Mouse (Mus musculus) liver, embryonic 15.5 days (tissue): Measurements from ENCODE around the gene Tpd52l1. TPM values are rescaled to one million over a fixed set of nuclear protein-coding genes. Genes with fewer than 3 reads are reported as not detected.
A peak's percentile ranks its signal among the peaks of the same experiment; 100 is the strongest.

Experiments
- ATAC-seq: fragments of 200-750 bp; cut with Nextera tagmentation; 2 replicates; pipeline ENCODE4 v1.8.0; 2017; ENCODE audit warnings: moderate number of reproducible peaks, mild to moderate bottlenecking, moderate library complexity; ENCODE audit not compliant: insufficient read depth
- H3K27ac ChIP-seq: fragments of 300-500 bp; sonication (generic); replicated peaks from 2 replicates; pipeline ENCODE4 v1.5.1; 2015; ENCODE audit warnings: mild to moderate bottlenecking, inconsistent platforms
- H3K27me3 ChIP-seq: fragments of 300-500 bp; sonication (generic); 2 replicates; pipeline ENCODE4 v1.6.1; 2015; ENCODE audit warnings: mild to moderate bottlenecking, inconsistent platforms
- H3K36me3 ChIP-seq: fragments of 300-500 bp; sonication (generic); replicated peaks from 2 replicates; pipeline ENCODE4 v1.6.1; 2015; ENCODE audit warnings: moderate library complexity, mild to moderate bottlenecking, inconsistent platforms
- H3K4me1 ChIP-seq: fragments of 300-500 bp; sonication (generic); replicated peaks from 2 replicates; pipeline ENCODE4 v1.6.1; 2015; ENCODE audit warnings: inconsistent platforms
- H3K4me2 ChIP-seq: fragments of 300-500 bp; sonication (generic); 2 replicates; pipeline ENCODE4 v1.6.1; 2015; ENCODE audit warnings: moderate library complexity, mild to moderate bottlenecking, inconsistent platforms
- H3K4me3 ChIP-seq: fragments of 300-500 bp; sonication (generic); replicated peaks from 2 replicates; pipeline ENCODE4 v1.5.1; 2015; ENCODE audit warnings: mild to moderate bottlenecking, inconsistent platforms
- H3K9ac ChIP-seq: fragments of 300-500 bp; sonication (generic); 2 replicates; pipeline ENCODE4 v1.6.1; 2015; ENCODE audit warnings: moderate library complexity, mild to moderate bottlenecking, inconsistent platforms
- H3K9me3 ChIP-seq: fragments of 300-500 bp; sonication (generic); replicated peaks from 2 replicates; pipeline ENCODE4 v1.6.1; 2016; ENCODE audit warnings: inconsistent platforms
- WGBS: fragments of 180-500 bp; shearing (Covaris S2); methylation state at CpG from one replicate; pipeline ENCODE4 v1.1.7; 2015; ENCODE audit warnings: mixed read lengths; ENCODE audit not compliant: insufficient replicate concordance; 5-methylcytosine and 5-hydroxymethylcytosine counted together
- polyA plus RNA-seq: library from polyadenylated mRNA; unstranded; fragments of >200 nt; fragmentation: Nextera tagmentation; extraction: Ambion mirVana; gene quantifications from 2 replicates; pipeline ENCODE4 v1.2.1, GENCODE M21; 2015

Tpd52l1 gene
- polyA plus RNA-seq, 1 experiment from 2014 or later = 0.88 TPM

DNA sequence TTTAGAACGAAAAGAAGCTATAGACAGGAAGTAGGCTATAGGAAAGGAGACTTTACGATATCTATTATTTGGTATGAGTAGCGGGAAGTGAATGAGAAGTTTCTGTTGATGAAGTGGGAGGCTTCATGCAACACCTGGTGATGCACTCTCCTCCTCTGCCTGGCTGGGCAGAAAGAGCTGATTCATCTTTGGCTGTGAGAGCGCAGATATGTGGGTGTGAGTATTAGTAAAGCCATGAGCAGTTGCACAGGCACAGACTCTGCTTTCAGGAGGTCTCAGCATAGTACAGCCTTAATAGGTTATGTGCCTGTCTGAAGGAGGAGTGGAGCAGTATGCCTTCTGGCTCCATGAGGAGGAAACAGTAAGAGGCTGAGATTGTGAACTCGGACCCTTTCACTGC is 109.3 kb downstream of the Tpd52l1 start:
- H3K27ac ChIP-seq = no peak overlapping the region
- WGBS = 64% methylated on average over 5 of the region's 5 CpGs
- H3K9me3 ChIP-seq = no peaks in the 10 kb centered on the region
- H3K4me3 ChIP-seq = no peak overlapping the region
- no peaks in the 10 kb centered on the region for H3K4me1 ChIP-seq
- no peak overlapping the region for H3K9ac ChIP-seq
- H3K4me2 ChIP-seq = no peak overlapping the region
- no peaks in the 10 kb centered on the region for H3K27me3 ChIP-seq
- no peak for ATAC-seq
- no peaks in the 10 kb centered on the region for H3K36me3 ChIP-seq

DNA sequence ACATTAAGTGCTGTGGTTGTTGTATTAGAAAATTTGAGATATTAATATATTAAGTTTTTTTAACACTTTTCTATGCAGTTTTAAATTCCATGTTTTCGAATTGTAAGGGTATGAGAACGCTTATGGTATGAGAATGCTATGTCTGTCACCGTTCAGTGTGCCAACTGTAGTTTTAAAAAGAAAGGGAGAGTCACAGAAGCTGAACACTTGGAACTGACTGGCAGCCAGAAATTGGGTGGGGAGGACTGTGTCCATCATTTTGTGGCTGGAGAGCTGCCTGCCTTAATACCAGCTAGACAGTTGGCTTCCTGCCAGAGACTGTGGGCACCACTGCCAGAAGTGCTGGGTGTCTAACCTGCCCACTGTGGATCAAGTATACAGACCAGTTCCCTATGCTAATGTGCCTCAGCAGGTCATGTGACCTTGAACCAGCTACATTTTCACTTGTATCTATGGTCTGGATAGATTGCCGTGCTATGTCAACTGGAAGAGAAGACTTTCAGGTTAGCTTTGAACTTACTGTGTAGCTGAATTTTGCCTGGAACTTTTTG is 114.5 kb downstream of the Tpd52l1 start:
- 56% methylated on average over 4 of the region's 4 CpGs for WGBS
- Histone ChIP-seq H3K4me1 (0 out of 2 replicates have a peak, but pooled peaks cover 5% of the 10 kb centered on the region), H3K4me3 (no peak overlapping the region), H3K27me3 (no peaks in the 10 kb centered on the region), H3K9me3 (no peaks in the 10 kb centered on the region), H3K9ac (no peak overlapping the region), H3K4me2 (no peak overlapping the region), H3K36me3 (no peaks in the 10 kb centered on the region), H3K27ac (no peak overlapping the region)
- no peak for ATAC-seq

DNA sequence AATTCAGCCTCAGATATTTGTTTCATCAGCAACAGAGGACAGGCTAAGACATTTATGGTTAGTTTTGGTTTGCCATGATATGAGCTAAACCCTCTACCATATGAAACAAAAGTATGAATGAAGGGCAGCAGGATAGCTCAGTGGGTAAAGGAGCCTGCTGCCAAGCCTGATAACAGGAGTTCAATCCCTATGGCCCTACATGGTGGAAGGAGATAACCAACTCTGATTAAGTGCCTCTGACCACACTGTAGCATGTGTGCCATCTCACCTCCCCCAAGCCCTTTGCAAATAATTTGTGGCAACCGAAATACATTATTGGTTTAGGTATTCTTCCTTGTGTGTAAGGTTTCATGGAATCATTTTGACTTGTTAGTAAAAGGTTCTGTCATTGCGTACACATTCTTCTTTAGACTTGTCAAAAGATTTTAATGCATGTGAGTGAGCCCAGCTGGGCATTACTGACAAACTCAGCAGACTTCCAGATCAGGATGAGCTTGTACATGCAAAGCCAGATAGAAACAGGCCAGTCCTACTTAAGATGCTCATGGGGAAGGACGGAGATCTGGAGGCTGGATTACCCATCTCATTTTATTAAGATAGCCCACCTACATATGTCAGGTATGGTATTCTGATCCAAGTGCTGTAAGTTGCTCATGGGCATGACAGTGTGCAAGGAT is 115.3 kb downstream of the Tpd52l1 start:
- ATAC-seq = no peak; the same call in 1 of the 2 replicates
- H3K36me3 ChIP-seq = no peaks in the 10 kb centered on the region
- no peak overlapping the region for H3K4me3 ChIP-seq
- H3K9me3 ChIP-seq = no peaks in the 10 kb centered on the region
- H3K9ac ChIP-seq = no peak overlapping the region
- H3K4me1 ChIP-seq = 0 out of 2 replicates have a peak, but pooled peaks cover 5% of the 10 kb centered on the region
- H3K27ac ChIP-seq = no peak overlapping the region
- H3K27me3 ChIP-seq = no peaks in the 10 kb centered on the region
- WGBS = 58% methylated on average over 3 of the region's 3 CpGs
- H3K4me2 ChIP-seq = no peak overlapping the region

DNA sequence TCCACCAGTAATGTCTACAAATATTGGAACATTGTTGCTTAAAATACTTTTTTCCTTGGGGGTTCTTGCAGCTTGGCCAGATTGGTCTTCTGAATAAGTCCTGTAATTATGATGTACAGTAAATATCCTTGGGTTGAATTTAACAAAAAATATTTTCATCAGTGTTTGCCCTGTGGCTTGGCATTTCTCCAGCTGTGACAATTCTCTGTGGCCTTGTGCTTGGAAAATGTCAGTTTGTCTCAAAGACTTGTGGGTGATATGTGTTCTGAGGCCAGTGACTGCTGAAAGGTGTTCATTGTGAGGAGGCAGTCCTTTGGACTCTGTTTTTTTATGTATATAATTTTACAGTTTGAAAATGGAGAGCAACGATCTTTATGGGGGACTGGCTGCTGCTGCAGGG is 116.3 kb downstream of the Tpd52l1 start:
- Histone ChIP-seq H3K27ac (no peak overlapping the region), H3K4me1 (0 out of 2 replicates have a peak, but pooled peaks cover 5% of the 10 kb centered on the region), H3K9ac (no peak overlapping the region), H3K4me3 (no peak overlapping the region), H3K27me3 (no peaks in the 10 kb centered on the region), H3K9me3 (no peaks in the 10 kb centered on the region), H3K36me3 (no peaks in the 10 kb centered on the region), H3K4me2 (no peak overlapping the region)
- WGBS = 61% methylated on average over 1 of the region's 1 CpGs
- no peak for ATAC-seq

DNA sequence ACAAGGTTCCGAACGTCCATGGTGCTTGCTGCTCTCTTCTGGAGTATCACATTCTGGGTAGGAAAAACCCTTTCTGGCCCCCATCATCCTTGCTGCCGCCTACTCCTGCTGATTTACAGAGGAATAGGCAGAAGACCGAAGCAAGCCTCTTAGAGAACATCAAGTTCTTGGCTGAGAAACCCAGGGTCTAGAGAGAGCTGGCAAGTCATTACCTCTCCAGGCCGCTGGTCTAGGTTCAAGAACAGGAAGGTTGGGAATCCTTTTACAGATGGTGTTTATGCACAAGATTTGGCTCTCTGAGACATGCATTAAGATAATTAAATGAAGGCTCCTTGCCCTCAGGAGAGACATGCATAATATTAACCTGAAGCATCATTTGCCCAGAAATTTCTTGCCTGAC is 127.3 kb downstream of the Tpd52l1 start:
- WGBS = 66% methylated on average over 5 of the region's 5 CpGs
- H3K9me3 ChIP-seq = no peaks in the 10 kb centered on the region
- no peak for ATAC-seq
- H3K27ac ChIP-seq = no peak overlapping the region
- no peaks in the 10 kb centered on the region for H3K36me3 ChIP-seq
- no peaks in the 10 kb centered on the region for H3K27me3 ChIP-seq
- H3K4me1 ChIP-seq = peaks cover 8% of the 10 kb centered on the region
- no peak overlapping the region for H3K4me3 ChIP-seq
- no peak overlapping the region for H3K4me2 ChIP-seq
- no peak overlapping the region for H3K9ac ChIP-seq

DNA sequence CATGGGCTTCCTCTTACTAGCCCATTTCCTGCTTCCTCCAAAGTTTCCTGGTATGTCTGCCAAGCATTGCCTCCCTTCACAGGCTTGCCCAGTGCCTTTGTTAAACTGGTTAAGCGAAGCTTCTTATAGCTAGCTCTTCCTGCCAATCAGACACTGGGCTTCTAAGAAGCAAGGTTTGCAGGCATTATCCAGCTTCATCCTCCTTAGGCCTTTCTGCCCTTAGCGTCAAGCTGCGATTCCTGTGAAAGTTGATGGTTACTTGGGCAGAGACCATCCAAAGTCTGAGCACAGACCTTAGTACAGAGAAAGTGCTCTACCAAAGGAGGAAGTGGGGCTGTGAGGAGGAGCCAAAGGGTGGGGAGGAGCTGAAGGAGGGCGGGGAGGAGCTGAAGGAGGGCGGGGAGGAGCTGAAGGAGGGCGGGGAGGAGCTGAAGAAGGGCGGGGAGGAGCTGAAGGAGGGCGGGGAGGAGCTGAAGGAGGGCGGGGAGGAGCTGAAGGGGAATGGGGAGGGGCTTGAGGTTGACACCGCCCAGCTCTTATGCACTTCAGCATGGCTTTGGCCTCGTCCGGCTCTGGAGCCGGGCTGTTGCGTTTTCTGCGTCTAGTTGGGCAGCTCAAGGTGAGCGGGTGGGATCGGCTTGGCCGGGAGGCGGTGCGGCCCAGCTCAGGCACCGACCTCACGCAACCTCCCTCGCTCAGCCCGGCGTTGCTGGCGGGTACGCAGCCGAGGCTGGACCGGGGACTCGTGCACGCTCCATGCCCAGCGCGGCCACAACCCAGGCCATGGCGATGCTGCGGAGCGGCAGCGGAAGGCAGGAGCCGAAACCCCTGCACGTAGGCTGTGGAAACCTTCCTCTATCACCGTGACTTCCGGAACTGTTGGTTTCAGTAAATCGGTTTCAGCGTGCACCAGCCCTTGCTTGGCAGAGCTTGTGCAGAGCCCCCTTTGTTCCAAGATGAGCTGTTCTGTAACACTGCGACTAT is 132.6 kb downstream of the Tpd52l1 start, which contains the start of gene Hddc2:
TSS of gene Hddc2 (plus strand) at position 519 of the 984 bp plus-strand sequence.
- H3K27ac ChIP-seq = peak within 1 kb of the TSS; percentile 62
- H3K9me3 ChIP-seq = no peaks in the 10 kb centered on the region
- peaks cover 16% of the 10 kb centered on the region for H3K4me1 ChIP-seq
- peak; percentile 94 for ATAC-seq
- 3% methylated on average over 44 of the region's 44 CpGs for WGBS
- H3K36me3 ChIP-seq = no peaks in the 10 kb centered on the region
- no peaks in the 10 kb centered on the region for H3K27me3 ChIP-seq
- H3K4me2 ChIP-seq = peak within 1 kb of the TSS; percentile 93
- peak within 1 kb of the TSS; percentile 68 for H3K4me3 ChIP-seq
- peak within 1 kb of the TSS; percentile 50 for H3K9ac ChIP-seq

DNA sequence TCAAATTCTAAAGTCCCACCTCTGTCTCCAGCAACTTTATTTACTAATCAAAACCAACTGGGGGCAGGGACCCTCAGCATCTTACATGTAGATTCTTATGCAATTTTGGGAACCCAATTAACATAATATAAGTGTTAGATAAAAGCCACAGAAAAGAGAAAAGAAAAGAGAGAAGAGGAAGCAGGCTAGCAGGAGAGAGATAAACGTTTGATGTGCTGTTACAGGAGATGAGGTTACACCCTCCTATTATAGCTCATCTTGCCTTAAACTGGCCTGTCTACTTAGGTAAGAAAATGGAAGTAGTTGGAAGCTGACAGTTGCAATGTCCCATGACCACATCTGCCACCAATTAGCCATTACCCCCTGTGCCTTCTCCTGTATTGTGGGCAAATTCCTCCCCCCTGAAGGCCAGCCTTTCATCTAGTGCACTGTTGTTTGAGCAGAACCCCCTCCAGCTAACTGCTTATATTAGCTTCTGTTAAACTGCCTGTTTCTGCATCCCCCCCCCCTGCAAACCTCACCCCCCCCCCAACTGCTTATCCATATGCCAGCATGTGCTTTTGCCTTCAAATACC is 138.6 kb downstream of the Tpd52l1 start:
- WGBS = 0% methylated on average over 1 of the region's 1 CpGs

DNA sequence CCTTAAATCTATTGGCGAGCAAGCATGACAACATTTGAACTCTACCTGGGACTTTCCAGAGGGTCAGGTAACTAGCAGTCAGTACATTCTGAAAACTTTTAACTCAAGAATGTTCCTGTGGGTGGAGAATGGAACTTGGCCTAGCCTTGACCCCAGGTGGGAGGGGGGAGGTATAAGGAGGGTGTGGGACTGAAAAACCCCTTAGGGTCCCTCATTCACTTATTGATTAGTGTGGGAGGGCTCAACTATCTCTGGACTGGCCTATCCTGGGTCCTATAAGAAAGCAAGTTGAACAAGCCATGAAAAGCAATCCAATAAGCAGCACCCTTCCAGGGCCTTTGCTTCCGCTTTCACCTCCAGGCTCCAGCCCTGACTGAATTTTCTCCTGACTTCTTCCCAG is 142.3 kb downstream of the Tpd52l1 start:
- no peaks in the 10 kb centered on the region for H3K9me3 ChIP-seq
- H3K9ac ChIP-seq = no peak overlapping the region
- H3K4me1 ChIP-seq = no peaks in the 10 kb centered on the region
- no peak overlapping the region for H3K4me2 ChIP-seq
- no peaks in the 10 kb centered on the region for H3K36me3 ChIP-seq
- H3K27ac ChIP-seq = no peak overlapping the region
- no peaks in the 10 kb centered on the region for H3K27me3 ChIP-seq
- H3K4me3 ChIP-seq = no peak overlapping the region
- WGBS = 66% methylated on average over 2 of the region's 2 CpGs
- no peak for ATAC-seq

More for the DNA sequence above, 138.6 kb downstream of the Tpd52l1 start:
- H3K9me3 ChIP-seq = no peaks in the 10 kb centered on the region
- no peaks in the 10 kb centered on the region for H3K36me3 ChIP-seq
- H3K4me2 ChIP-seq = no peak overlapping the region
- no peaks in the 10 kb centered on the region for H3K4me1 ChIP-seq
- no peak for ATAC-seq
- no peak overlapping the region for H3K9ac ChIP-seq
- H3K27me3 ChIP-seq = no peaks in the 10 kb centered on the region
- no peak overlapping the region for H3K4me3 ChIP-seq
- H3K27ac ChIP-seq = no peak overlapping the region

DNA sequence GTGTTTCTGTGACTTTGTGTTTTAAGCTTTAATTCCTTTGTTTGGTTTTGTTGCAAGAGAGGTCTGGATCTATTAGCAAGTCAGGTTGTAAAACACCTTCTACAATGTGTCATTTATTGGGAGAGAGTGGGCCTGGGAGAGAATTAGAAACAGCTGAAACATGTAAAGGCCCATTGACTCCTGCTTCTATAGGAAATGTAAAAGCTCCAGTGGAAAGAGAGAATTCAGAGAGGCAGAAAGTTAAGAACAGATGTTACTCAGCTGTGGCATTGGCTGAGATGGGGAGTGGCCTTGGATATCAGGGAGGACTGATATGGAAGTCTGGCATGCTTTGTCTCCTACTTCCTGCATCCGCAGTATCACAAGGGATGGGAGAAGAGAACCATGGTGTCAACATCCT is 145.5 kb downstream of the Tpd52l1 start:
- ATAC-seq = no peak
- no peaks in the 10 kb centered on the region for H3K27me3 ChIP-seq
- no peaks in the 10 kb centered on the region for H3K4me1 ChIP-seq
- H3K36me3 ChIP-seq = no peaks in the 10 kb centered on the region
- H3K9me3 ChIP-seq = no peaks in the 10 kb centered on the region
- H3K4me3 ChIP-seq = no peak overlapping the region
- no peak overlapping the region for H3K9ac ChIP-seq
- H3K4me2 ChIP-seq = no peak overlapping the region
- H3K27ac ChIP-seq = no peak overlapping the region
- 52% methylated on average over 1 of the region's 1 CpGs for WGBS

DNA sequence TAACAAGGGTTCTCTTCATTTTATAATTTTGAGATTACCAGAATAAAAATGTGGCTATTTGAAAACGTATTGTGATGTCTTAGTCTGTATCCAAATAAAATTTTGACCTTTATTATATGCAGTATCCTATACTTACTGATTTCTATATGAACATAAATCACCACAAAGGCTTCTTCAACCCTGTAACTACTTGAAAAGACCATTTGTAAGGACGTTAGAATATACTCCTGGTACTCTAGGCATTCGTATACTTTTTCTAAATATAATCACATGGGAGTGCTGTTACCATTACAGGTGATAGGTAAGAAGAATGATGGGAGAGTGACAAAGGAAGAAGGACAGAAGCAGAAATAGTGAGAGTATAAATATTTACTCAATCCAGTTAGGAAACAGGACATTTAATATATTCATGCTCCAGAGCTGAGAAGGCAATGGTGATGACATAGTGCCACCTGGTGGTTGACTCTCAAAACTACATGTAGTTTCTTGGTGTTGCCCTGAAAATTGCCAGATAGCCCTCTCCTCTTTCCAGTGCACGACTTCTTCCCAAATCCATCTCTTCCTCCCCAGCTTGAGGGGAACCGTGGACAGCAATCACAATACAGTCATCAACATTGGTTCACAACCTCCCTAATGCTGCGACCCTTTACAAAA is 146.7 kb downstream of the Tpd52l1 start:
- 37% methylated on average over 6 of the region's 6 CpGs for WGBS
- no peak for ATAC-seq

More for the DNA sequence above, 146.7 kb downstream of the Tpd52l1 start:
- H3K4me3 ChIP-seq = no peak overlapping the region
- no peaks in the 10 kb centered on the region for H3K9me3 ChIP-seq
- H3K36me3 ChIP-seq = no peaks in the 10 kb centered on the region
- no peak overlapping the region for H3K27ac ChIP-seq
- no peaks in the 10 kb centered on the region for H3K27me3 ChIP-seq
- H3K4me2 ChIP-seq = no peak overlapping the region
- no peaks in the 10 kb centered on the region for H3K4me1 ChIP-seq
- no peak overlapping the region for H3K9ac ChIP-seq
